ENCODE assay signal across 22 mouse cellular contexts in genomic region chr1:91714266-91714665, GRCm38 (mm10).
DNase-seq lines count a peak whose midpoint lies in the region; ATAC-seq and TF ChIP-seq lines count a peak whose summit lies in the region.
"Had no signal": no experiment of that assay in that cellular context is flagged by ENCODE, and none has a peak within 500 bp of the region (broad histone marks: within the 10 kb centered on the region; RNA-seq: fewer than 3 reads in every experiment).

No protein-coding gene starts in this region.

- no peaks in the 10 kb centered on the region for H3K36me3 ChIP-seq in embryonic facial prominence, embryonic 13.5 days
- H3K36me3 ChIP-seq in embryonic facial prominence, embryonic 10.5 days (replicated peaks), result no peaks in the 10 kb centered on the region
- H3K36me3 ChIP-seq in limb, embryonic 14.5 days (ENCODE audit: control insufficient read depth, insufficient read depth, low read length), result no peaks in the 10 kb centered on the region
- no peaks in the 10 kb centered on the region for H3K36me3 ChIP-seq in limb, embryonic 10.5 days
- H3K36me3 ChIP-seq: forebrain, embryonic 12.5 days; hindbrain, embryonic 13.5 days; intestine, embryonic 15.5 days; limb, embryonic 12.5 days; liver, embryonic 15.5 days; midbrain, embryonic 12.5 days had no signal

- no peaks in the 10 kb centered on the region for H3K27me3 ChIP-seq in embryonic facial prominence, embryonic 13.5 days
- H3K27me3 ChIP-seq in embryonic facial prominence, embryonic 10.5 days (replicated peaks; ENCODE audit: low read depth, poor library complexity, severe bottlenecking), result no peaks in the 10 kb centered on the region
- no peaks in the 10 kb centered on the region for H3K27me3 ChIP-seq in limb, embryonic 14.5 days (ENCODE audit: control insufficient read depth, insufficient read depth, low read length)
- no peaks in the 10 kb centered on the region for H3K27me3 ChIP-seq in limb, embryonic 10.5 days (ENCODE audit: low read depth, poor library complexity, severe bottlenecking)
- H3K27me3 ChIP-seq: forebrain, embryonic 12.5 days; intestine, embryonic 15.5 days; limb, embryonic 12.5 days; liver, embryonic 15.5 days; midbrain, embryonic 12.5 days had no signal

- H3K9ac ChIP-seq in embryonic facial prominence, embryonic 13.5 days, result no peak overlapping the region
- H3K9ac ChIP-seq in limb, embryonic 14.5 days (ENCODE audit: low read depth, low read length, severe bottlenecking), result no peak overlapping the region
- H3K9ac ChIP-seq: forebrain, embryonic 12.5 days; hindbrain, embryonic 13.5 days; intestine, embryonic 15.5 days; limb, embryonic 12.5 days; liver, embryonic 15.5 days; midbrain, embryonic 12.5 days had no signal

- no peak for ATAC-seq in embryonic facial prominence, embryonic 13.5 days (ENCODE audit: insufficient number of reproducible peaks, insufficient read depth, low FRiP score, low TSS enrichment, low read depth)
- no peak for ATAC-seq in limb, embryonic 14.5 days (ENCODE audit: low FRiP score, low read depth)
- ATAC-seq: intestine, embryonic 15.5 days had no signal

- no peaks in the 10 kb centered on the region for H3K9me3 ChIP-seq in embryonic facial prominence, embryonic 13.5 days
- no peaks in the 10 kb centered on the region for H3K9me3 ChIP-seq in embryonic facial prominence, embryonic 10.5 days
- no peaks in the 10 kb centered on the region for H3K9me3 ChIP-seq in limb, embryonic 14.5 days (ENCODE audit: control insufficient read depth, low read length)
- H3K9me3 ChIP-seq in limb, embryonic 10.5 days (replicated peaks), result no peaks in the 10 kb centered on the region
- H3K9me3 ChIP-seq: forebrain, embryonic 12.5 days; hindbrain, embryonic 13.5 days; intestine, embryonic 15.5 days; limb, embryonic 12.5 days; liver, embryonic 15.5 days; midbrain, embryonic 12.5 days had no signal

- intact Hi-C loops in left cerebral cortex, postnatal 25 days (cut with DNase I), result no loop called here

- no peak for DNase-seq in embryonic facial prominence, embryonic 10.5 days (ENCODE audit: low spot score)
- peak; percentile 59 for DNase-seq in limb, embryonic 14.5 days (ENCODE audit: low spot score)
- DNase-seq in limb, embryonic 10.5 days (ENCODE audit: low spot score), result no peak
- DNase-seq in thymus, postnatal 4 days, result peak; percentile 1
- DNase-seq in thymus, postnatal 36 days, result no peak
- DNase-seq in testis, postnatal 10 days (ENCODE audit: low spot score), result peak; percentile 43
- DNase-seq in left cerebral cortex, postnatal 25 days (ENCODE audit: low spot score in 2 of 2), result no peak
- DNase-seq: cerebellum, adult 11-12 months; cerebellum, postnatal 14 days; embryo, embryonic 11 days; gastrocnemius, postnatal 25 days; kidney, postnatal 36 days; spleen, adult 18-20 months; thymus, adult 2 months had no signal

- 62% methylated on average over 6 of the region's 6 CpGs for WGBS in embryonic facial prominence, embryonic 13.5 days
- WGBS in embryonic facial prominence, embryonic 10.5 days, result 83% methylated on average over 6 of the region's 6 CpGs
- WGBS in limb, embryonic 14.5 days, result 62% methylated on average over 6 of the region's 6 CpGs
- 69% methylated on average over 6 of the region's 6 CpGs for WGBS in limb, embryonic 10.5 days

- no peak overlapping the region for H3K4me2 ChIP-seq in embryonic facial prominence, embryonic 13.5 days
- no peak overlapping the region for H3K4me2 ChIP-seq in limb, embryonic 14.5 days (replicated peaks; ENCODE audit: low read depth, low read length, severe bottlenecking)
- H3K4me2 ChIP-seq: forebrain, embryonic 12.5 days; hindbrain, embryonic 13.5 days; intestine, embryonic 15.5 days; limb, embryonic 12.5 days; liver, embryonic 15.5 days; midbrain, embryonic 12.5 days had no signal

- peak overlapping the region; percentile 33; the same call in 1 of the 2 replicates for H3K27ac ChIP-seq in embryonic facial prominence, embryonic 13.5 days
- no peak overlapping the region for H3K27ac ChIP-seq in embryonic facial prominence, embryonic 10.5 days (replicated peaks)
- H3K27ac ChIP-seq in limb, embryonic 14.5 days (replicated peaks; ENCODE audit: low read depth, low read length), result peak overlapping the region; percentile 68; the same call in 1 of the 2 replicates
- no peak overlapping the region for H3K27ac ChIP-seq in limb, embryonic 10.5 days
- H3K27ac ChIP-seq: forebrain, embryonic 12.5 days; hindbrain, embryonic 13.5 days; intestine, embryonic 15.5 days; limb, embryonic 12.5 days; liver, embryonic 15.5 days; macrophage; midbrain, embryonic 12.5 days had no signal

- H3K4me3 ChIP-seq in embryonic facial prominence, embryonic 13.5 days, result no peak overlapping the region
- no peak overlapping the region for H3K4me3 ChIP-seq in embryonic facial prominence, embryonic 10.5 days
- no peak overlapping the region for H3K4me3 ChIP-seq in limb, embryonic 14.5 days (replicated peaks; ENCODE audit: low read length)
- no peak overlapping the region for H3K4me3 ChIP-seq in limb, embryonic 10.5 days
- H3K4me3 ChIP-seq: forebrain, embryonic 12.5 days; hindbrain, embryonic 13.5 days; intestine, embryonic 15.5 days; limb, embryonic 12.5 days; liver, embryonic 15.5 days; midbrain, embryonic 12.5 days had no signal

- peaks cover 15% of the 10 kb centered on the region for H3K4me1 ChIP-seq in embryonic facial prominence, embryonic 13.5 days
- H3K4me1 ChIP-seq in embryonic facial prominence, embryonic 10.5 days, result no peaks in the 10 kb centered on the region
- peaks cover 23% of the 10 kb centered on the region for H3K4me1 ChIP-seq in limb, embryonic 14.5 days (ENCODE audit: control insufficient read depth, insufficient read depth, low read length)
- no peaks in the 10 kb centered on the region; the same call in 1 of the 2 replicates for H3K4me1 ChIP-seq in limb, embryonic 10.5 days
- H3K4me1 ChIP-seq: forebrain, embryonic 12.5 days; hindbrain, embryonic 13.5 days; intestine, embryonic 15.5 days; liver, embryonic 15.5 days; midbrain, embryonic 12.5 days had no signal

- no peak for TF ChIP-seq POLR2A in limb, embryonic 14.5 days (IDR thresholded peaks at IDR 0.05; ENCODE audit: borderline replicate concordance, extremely low read depth, insufficient read depth, insufficient read length)

Comparison
In these comparisons a context has a peak if more than half of its experiments do, and no peak if none do; other contexts are left out.
1. H3K27ac ChIP-seq: peak in embryonic facial prominence, embryonic 13.5 days (single experiment) and limb, embryonic 14.5 days (single experiment); none in embryonic facial prominence, embryonic 10.5 days (single experiment) and limb, embryonic 10.5 days (single experiment).
2. DNase-seq: peak in limb, embryonic 14.5 days (single experiment), thymus, postnatal 4 days (single experiment) and testis, postnatal 10 days (single experiment); none in embryonic facial prominence, embryonic 10.5 days (single experiment), limb, embryonic 10.5 days (single experiment), thymus, postnatal 36 days (0 of 2) and left cerebral cortex, postnatal 25 days (0 of 2).